Mouse (Mus musculus): ENCODE data around the gene Zmym6.

- TF ChIP-seq CTCF (IDR thresholded peaks at IDR 0.05; ENCODE audit: borderline replicate concordance, insufficient read depth, low read depth, low read length) (no peak), POLR2A (IDR thresholded peaks at IDR 0.05; ENCODE audit: borderline replicate concordance, insufficient read depth, low read length) (no peak)
Observed at GRCm38 (mm10) chr4:127037908-127038827, 39.0 kb upstream of the Zmym6 start.
